Mouse (Mus musculus): ENCODE results near the gene Atp5j2.

DNA sequence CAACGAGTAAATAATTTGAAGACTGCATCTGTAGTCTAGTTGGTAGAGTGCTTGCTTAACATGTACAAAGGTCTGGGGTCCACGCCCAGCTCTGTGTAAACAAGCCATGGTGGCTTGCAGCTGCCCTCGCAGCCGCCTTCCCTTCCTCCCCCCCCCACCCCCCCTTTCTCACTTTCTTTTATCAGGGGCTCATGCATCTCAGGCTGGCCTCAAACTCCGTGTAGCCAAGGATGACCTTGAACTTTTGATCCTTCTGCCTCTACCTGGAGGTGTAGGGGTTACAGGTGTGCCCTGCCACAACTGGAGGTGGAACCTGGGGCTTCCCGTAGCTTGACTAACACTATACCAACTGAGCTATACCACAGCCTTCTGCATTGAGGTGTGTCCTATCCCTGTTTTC is 25.9 kb upstream of the Atp5j2 start:
- TF ChIP-seq CTCF (IDR thresholded peaks at IDR 0.05; ENCODE audit: insufficient read depth, low read depth, low read length): no peak
- no peak for TF ChIP-seq POLR2A (IDR thresholded peaks at IDR 0.05; ENCODE audit: insufficient read depth, low read depth, low read length)

Data from olfactory bulb, adult 2 months (tissue).